Mouse (Mus musculus): ENCODE measurements around the gene Rep15.

DNA sequence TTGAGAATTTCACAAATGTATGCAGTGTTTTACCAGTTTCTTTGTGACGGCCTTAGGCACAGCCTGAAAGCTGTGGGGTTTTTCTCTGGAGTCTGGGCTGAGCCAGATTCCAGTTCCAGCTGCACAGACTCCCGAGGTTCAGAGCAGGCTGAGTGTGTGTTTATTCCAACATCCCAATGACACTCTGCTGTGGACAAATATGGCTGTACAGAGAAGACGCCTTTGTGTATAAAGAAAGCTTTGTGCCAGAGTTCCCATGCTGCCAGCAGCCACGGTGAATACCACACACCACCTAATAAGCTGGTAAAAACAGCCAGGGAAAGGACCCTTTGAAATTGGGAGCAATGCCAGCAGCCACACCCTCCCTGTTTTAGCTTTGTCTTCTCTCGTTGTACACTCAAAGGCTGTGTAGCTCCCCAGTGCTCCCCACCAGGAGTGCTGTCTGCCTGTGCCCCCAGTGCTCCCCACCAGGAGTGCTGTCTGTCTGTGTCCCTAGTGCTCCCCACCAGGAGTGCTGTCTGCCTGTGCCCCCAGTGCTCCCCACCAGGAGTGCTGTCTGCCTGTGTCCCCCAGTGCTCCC, 43.5 kb downstream of the Rep15 start:
- TF ChIP-seq CHD2 (IDR thresholded peaks at IDR 0.05; ENCODE audit: low read depth, low read length) (no peak), ZNF384 (IDR thresholded peaks at IDR 0.05; ENCODE audit: low read depth, low read length) (no peak)

Data from ES-E14 (cell line).